Mouse (Mus musculus) stomach, postnatal 0 days (tissue): ENCODE results near the gene Fstl1.

ENCODE experiments used
- CTCF ChIP-seq: IDR thresholded peaks from 2 replicates; pipeline ENCODE4 v1.5.1; 2016; ENCODE audit warnings: antibody characterized with exemption, low read depth, mild to moderate bottlenecking, moderate library complexity
- EP300 ChIP-seq: optimal IDR thresholded peaks from 2 replicates; pipeline ENCODE3; 2016; ENCODE audit warnings: antibody characterized with exemption

- TF ChIP-seq CTCF: no peak
- no peak for TF ChIP-seq EP300
Measured at GRCm38 (mm10) chr16:37881168-37881567, 104.5 kb downstream of the Fstl1 start.
